Mouse (Mus musculus) gastrocnemius, postnatal 10 days (tissue): ENCODE measurements around the gene Chd9. TPM values are rescaled to one million over a fixed set of nuclear protein-coding genes. Genes with fewer than 3 reads are reported as not detected.

Experiments used
- DNase-seq: peaks from one replicate; pipeline ENCODE4 v3.0.0; 2021; ENCODE audit warnings: mixed read lengths
- long read RNA-seq, 2 experiments: library from polyadenylated mRNA; stranded (forward); transcript quantifications; one replicate each; pipeline ENCODE4 v2.0.0; 2021
- total RNA-seq, 2 experiments: library from RNA; stranded (reverse); gene quantifications; 2 replicates each; pipeline ENCODE4 v1.2.3; 2021

Gene Chd9
- 10 to 100 TPM; 42.6 to 51.8 TPM for total RNA-seq
- long read RNA-seq, experiment 1, partial matches to known transcripts: 0 of 26 reads
- long read RNA-seq, experiment 1, other reads (novel, unspliced or antisense): 22 of 26 reads
- long read RNA-seq, experiment 2, partial matches to known transcripts: 0 of 19 reads
- long read RNA-seq, experiment 2, other reads (novel, unspliced or antisense): 15 of 19 reads

- DNase-seq: peak; percentile 98
These were observed at the start of gene Chd9 for GRCm38 (mm10) chr8:90828181-90828986. Gene Chd9 (plus strand): TSS chr8:90828352.

- DNase-seq: no peak
These were observed 36.5 kb upstream of the Chd9 start for GRCm38 (mm10) chr8:90791616-90792015.

GRCm38 (mm10) chr8:90793710-90794109 is 34.4 kb upstream of the Chd9 start:
- DNase-seq: peak; percentile 82

GRCm38 (mm10) chr8:90794990-90795861 is 32.9 kb upstream of the Chd9 start:
- peak; percentile 69 for DNase-seq

- DNase-seq: no peak
These were observed 28.7 kb upstream of the Chd9 start for GRCm38 (mm10) chr8:90799473-90799872.

- no peak for DNase-seq
These were observed 14.4 kb upstream of the Chd9 start for GRCm38 (mm10) chr8:90813602-90814320.

- no peak for DNase-seq
These were observed 11.9 kb upstream of the Chd9 start for GRCm38 (mm10) chr8:90816061-90816882.

- DNase-seq: no peak
These were observed 10.9 kb upstream of the Chd9 start, which contains the start of gene Gm19935 for GRCm38 (mm10) chr8:90817293-90817692. Gene Gm19935 (minus strand): TSS chr8:90817393.

GRCm38 (mm10) chr8:90819561-90820320 is 8.4 kb upstream of the Chd9 start:
- no peak for DNase-seq

- DNase-seq: no peak
These were observed 7.8 kb upstream of the Chd9 start for GRCm38 (mm10) chr8:90820321-90820696.

- DNase-seq: no peak
These were observed 5.7 kb upstream of the Chd9 start for GRCm38 (mm10) chr8:90822443-90822842.

- no peak for DNase-seq
These were observed 2.7 kb upstream of the Chd9 start for GRCm38 (mm10) chr8:90825459-90825871.

GRCm38 (mm10) chr8:90828987-90829740 is 1.0 kb downstream of the Chd9 start:
- no peak for DNase-seq

GRCm38 (mm10) chr8:90829825-90830224 is 1.7 kb downstream of the Chd9 start:
- DNase-seq: no peak

GRCm38 (mm10) chr8:90830980-90831379 is 2.8 kb downstream of the Chd9 start:
- no peak for DNase-seq

GRCm38 (mm10) chr8:90832576-90833289 is 4.6 kb downstream of the Chd9 start:
- no peak for DNase-seq

GRCm38 (mm10) chr8:90833628-90834320 is 5.6 kb downstream of the Chd9 start:
- DNase-seq: no peak

GRCm38 (mm10) chr8:90834321-90834672 is 6.1 kb downstream of the Chd9 start:
- no peak for DNase-seq
